Mouse (Mus musculus) limb, embryonic 11.5 days (tissue): Measurements from ENCODE around the gene Prrc2a. TPM values are rescaled to one million over a fixed set of nuclear protein-coding genes. Genes with fewer than 3 reads are reported as not detected.

Source experiments
- ATAC-seq: fragments of 200-750 bp; cut with Nextera tagmentation; 2 replicates; pipeline ENCODE4 v1.8.0; 2017; ENCODE audit warnings: low read depth; ENCODE audit not compliant: insufficient number of reproducible peaks, low FRiP score, low TSS enrichment
- DNase-seq: peaks from one replicate; pipeline ENCODE4 v3.0.0-alpha.2; 2015; ENCODE audit warnings: low spot score
- H3K27ac ChIP-seq: fragments of 300-500 bp; sonication (generic); replicated peaks from 2 replicates; pipeline ENCODE4 v1.5.1; 2014; ENCODE audit warnings: low read depth, mild to moderate bottlenecking, low read length
- H3K27me3 ChIP-seq: fragments of 300-500 bp; sonication (generic); 2 replicates; pipeline ENCODE4 v1.6.1; 2014; ENCODE audit warnings: mild to moderate bottlenecking, low read length, mixed read lengths; ENCODE audit not compliant: control insufficient read depth, insufficient read depth
- H3K36me3 ChIP-seq: fragments of 300-500 bp; sonication (generic); 2 replicates; pipeline ENCODE4 v1.6.1; 2014; ENCODE audit warnings: mild to moderate bottlenecking, low read length, moderate library complexity, mixed read lengths; ENCODE audit not compliant: control insufficient read depth, insufficient read depth
- H3K4me1 ChIP-seq: fragments of 300-500 bp; sonication (generic); 2 replicates; pipeline ENCODE4 v1.6.1; 2014; ENCODE audit warnings: low read length, mixed read lengths; ENCODE audit not compliant: control insufficient read depth, insufficient read depth
- H3K4me2 ChIP-seq: fragments of 300-500 bp; sonication (generic); 2 replicates; pipeline ENCODE4 v1.6.1; 2014; ENCODE audit warnings: low read depth, mild to moderate bottlenecking, moderate library complexity; ENCODE audit not compliant: severe bottlenecking
- H3K4me3 ChIP-seq: fragments of 300-500 bp; sonication (generic); 2 replicates; pipeline ENCODE4 v1.5.1; 2014; ENCODE audit warnings: low read depth, low read length
- H3K9ac ChIP-seq: fragments of 300-500 bp; sonication (generic); 2 replicates; pipeline ENCODE4 v1.6.1; 2014; ENCODE audit warnings: mild to moderate bottlenecking, low read length
- H3K9me3 ChIP-seq: fragments of 300-500 bp; sonication (generic); 2 replicates; pipeline ENCODE4 v1.6.1; 2016; ENCODE audit warnings: low read length; ENCODE audit not compliant: control insufficient read depth
- WGBS: fragments of 180-500 bp; shearing (Covaris S2); extraction: QIAGEN DNeasy Blood & Tissue Kit; methylation state at CpG from one replicate; pipeline ENCODE4 v1.1.7; 2014; 5-methylcytosine and 5-hydroxymethylcytosine counted together
- polyA plus RNA-seq: library from polyadenylated mRNA; unstranded; fragments of >200 nt; fragmentation: Nextera tagmentation; extraction: Ambion mirVana; gene quantifications from 2 replicates; pipeline ENCODE4 v1.2.1, GENCODE M21; 2014

The Prrc2a gene
- polyA plus RNA-seq, 1 experiment from 2014 or later = 215 TPM

- WGBS = 41% methylated on average over 19 of the region's 19 CpGs
- peaks cover 30% of the 10 kb centered on the region for H3K27me3 ChIP-seq
- H3K4me3 ChIP-seq = peak overlapping the region; percentile 34
- no peak overlapping the region for H3K27ac ChIP-seq
- H3K9ac ChIP-seq = peak overlapping the region; percentile 47; the same call in 1 of the 2 replicates
- H3K4me1 ChIP-seq = peaks cover 6% of the 10 kb centered on the region; the same call in 1 of the 2 replicates
- no peaks in the 10 kb centered on the region for H3K9me3 ChIP-seq
- DNase-seq (no peak), ATAC-seq (no peak)
- H3K36me3 ChIP-seq = no peaks in the 10 kb centered on the region
- peak overlapping the region; percentile 67 for H3K4me2 ChIP-seq
Measured at GRCm38 (mm10) chr17:35194844-35195630, 30.3 kb upstream of the Prrc2a start.

- H3K9me3 ChIP-seq = no peaks in the 10 kb centered on the region
- ATAC-seq (no peak), DNase-seq (no peak)
- peak within 1 kb of the TSS; percentile 34; the same call in 1 of the 2 replicates for H3K4me3 ChIP-seq
- H3K4me1 ChIP-seq = peaks cover 6% of the 10 kb centered on the region; the same call in 1 of the 2 replicates
- no peak within 1 kb of the TSS for H3K4me2 ChIP-seq
- 63% methylated on average over 28 of the region's 28 CpGs for WGBS
- no peak within 1 kb of the TSS for H3K9ac ChIP-seq
- H3K36me3 ChIP-seq = no peaks in the 10 kb centered on the region
- no peak within 1 kb of the TSS for H3K27ac ChIP-seq
- H3K27me3 ChIP-seq = peaks cover 30% of the 10 kb centered on the region
Measured at GRCm38 (mm10) chr17:35193881-35194843, 29.5 kb upstream of the Prrc2a start, which contains the start of gene Ltb. TSS of gene Ltb (plus strand) at chr17:35194439.

- Histone ChIP-seq H3K27ac (no peak overlapping the region), H3K27me3 (peaks cover 30% of the 10 kb centered on the region), H3K9ac (no peak overlapping the region), H3K9me3 (no peaks in the 10 kb centered on the region), H3K4me2 (no peak overlapping the region), H3K36me3 (no peaks in the 10 kb centered on the region), H3K4me3 (no peak overlapping the region), H3K4me1 (peaks cover 4% of the 10 kb centered on the region; the same call in 1 of the 2 replicates)
- ATAC-seq = no peak
- no peak for DNase-seq
- WGBS = 86% methylated on average over 5 of the region's 5 CpGs
Measured at GRCm38 (mm10) chr17:35192924-35193323, 28.2 kb upstream of the Prrc2a start.

- 61% methylated on average over 2 of the region's 2 CpGs for WGBS
- Histone ChIP-seq H3K4me2 (no peak overlapping the region), H3K4me3 (no peak overlapping the region), H3K9me3 (no peaks in the 10 kb centered on the region), H3K4me1 (peaks cover 4% of the 10 kb centered on the region), H3K9ac (no peak overlapping the region), H3K27me3 (peaks cover 27% of the 10 kb centered on the region), H3K36me3 (no peaks in the 10 kb centered on the region), H3K27ac (no peak overlapping the region)
- ATAC-seq (no peak), DNase-seq (no peak)
Measured at GRCm38 (mm10) chr17:35191723-35192122, 27.0 kb upstream of the Prrc2a start.

GRCm38 (mm10) chr17:35190096-35190495 is 25.4 kb upstream of the Prrc2a start:
- H3K9me3 ChIP-seq = no peaks in the 10 kb centered on the region
- no peak for ATAC-seq
- no peak overlapping the region for H3K27ac ChIP-seq
- no peak overlapping the region for H3K9ac ChIP-seq
- H3K4me1 ChIP-seq = peaks cover 2% of the 10 kb centered on the region
- no peak overlapping the region for H3K4me3 ChIP-seq
- peaks cover 11% of the 10 kb centered on the region for H3K27me3 ChIP-seq
- no peak for DNase-seq
- no peaks in the 10 kb centered on the region for H3K36me3 ChIP-seq
- WGBS = 75% methylated on average over 4 of the region's 4 CpGs
- no peak overlapping the region for H3K4me2 ChIP-seq

GRCm38 (mm10) chr17:35189186-35189585 is 24.5 kb upstream of the Prrc2a start:
- no peak for ATAC-seq
- peaks cover 2% of the 10 kb centered on the region for H3K4me1 ChIP-seq
- no peak overlapping the region for H3K9ac ChIP-seq
- WGBS = 63% methylated on average over 1 of the region's 1 CpGs
- no peaks in the 10 kb centered on the region for H3K36me3 ChIP-seq
- no peak for DNase-seq
- peaks cover 2% of the 10 kb centered on the region for H3K27me3 ChIP-seq
- H3K4me3 ChIP-seq = no peak overlapping the region
- H3K27ac ChIP-seq = no peak overlapping the region
- no peaks in the 10 kb centered on the region for H3K9me3 ChIP-seq
- H3K4me2 ChIP-seq = no peak overlapping the region

GRCm38 (mm10) chr17:35187959-35188610 is 23.4 kb upstream of the Prrc2a start, which contains the start of gene Lst1:
TSS of gene Lst1 (minus strand) at chr17:35188439.
- peaks cover 2% of the 10 kb centered on the region for H3K4me1 ChIP-seq
- H3K4me3 ChIP-seq = no peak within 1 kb of the TSS
- no peak within 1 kb of the TSS for H3K9ac ChIP-seq
- DNase-seq (no peak), ATAC-seq (no peak)
- no peaks in the 10 kb centered on the region for H3K9me3 ChIP-seq
- no peak within 1 kb of the TSS for H3K4me2 ChIP-seq
- no peaks in the 10 kb centered on the region for H3K36me3 ChIP-seq
- no peak within 1 kb of the TSS for H3K27ac ChIP-seq
- no peaks in the 10 kb centered on the region for H3K27me3 ChIP-seq
- WGBS = 70% methylated on average over 7 of the region's 7 CpGs

- DNase-seq (no peak), ATAC-seq (no peak)
- Histone ChIP-seq H3K27ac (no peak overlapping the region), H3K4me3 (no peak overlapping the region), H3K9me3 (no peaks in the 10 kb centered on the region), H3K4me1 (peaks cover 2% of the 10 kb centered on the region), H3K4me2 (no peak overlapping the region), H3K36me3 (no peaks in the 10 kb centered on the region), H3K27me3 (no peaks in the 10 kb centered on the region), H3K9ac (no peak overlapping the region)
- WGBS = 71% methylated on average over 4 of the region's 4 CpGs
Measured at GRCm38 (mm10) chr17:35187345-35187744, 22.6 kb upstream of the Prrc2a start.
